Mouse (Mus musculus) liver, embryonic 14.5 days (tissue): ENCODE measurements around the gene Elp4.

Source experiments
- CTCF ChIP-seq: IDR thresholded peaks from 2 replicates; pipeline ENCODE4 v1.5.1; 2016; ENCODE audit warnings: antibody characterized with exemption, low read depth, control low read depth
- EP300 ChIP-seq: IDR thresholded peaks from 2 replicates; pipeline ENCODE4 v1.6.1; 2016; ENCODE audit warnings: antibody characterized with exemption, low read depth

GRCm38 (mm10) chr2:105799840-105800239 is 104.5 kb downstream of the Elp4 start:
- TF ChIP-seq CTCF (peak; percentile 56), EP300 (no peak)
